Mouse (Mus musculus): Measurements from ENCODE around the gene Stab2. TPM values are rescaled to one million over a fixed set of nuclear protein-coding genes. Genes with fewer than 3 reads are reported as not detected.

The Stab2 gene
- polyA plus RNA-seq, 1 experiment from 2014 or later, result 0.14 TPM

- 34% methylated on average over 7 of the region's 7 CpGs for WGBS
- H3K27ac ChIP-seq (replicated peaks), result peak overlapping the region; percentile 61; the same call in 1 of the 2 replicates
- no peaks in the 10 kb centered on the region for H3K36me3 ChIP-seq
- no peaks in the 10 kb centered on the region; the same call in 1 of the 2 replicates for H3K27me3 ChIP-seq (ENCODE audit: low read depth, poor library complexity, severe bottlenecking)
- H3K9me3 ChIP-seq (replicated peaks), result no peaks in the 10 kb centered on the region
- peaks cover 11% of the 10 kb centered on the region for H3K4me1 ChIP-seq
- DNase-seq (ENCODE audit: low spot score), result no peak
- peak overlapping the region; percentile 41; the same call in 1 of the 2 replicates for H3K4me3 ChIP-seq
Observed at GRCm38 (mm10) chr10:86972503-86972826, 35.4 kb downstream of the Stab2 start.

- Histone ChIP-seq H3K27ac (replicated peaks) (peak overlapping the region; percentile 61), H3K36me3 (no peaks in the 10 kb centered on the region), H3K4me3 (peak overlapping the region; percentile 41), H3K9me3 (replicated peaks) (no peaks in the 10 kb centered on the region), H3K4me1 (peaks cover 11% of the 10 kb centered on the region), H3K27me3 (ENCODE audit: low read depth, poor library complexity, severe bottlenecking) (no peaks in the 10 kb centered on the region; the same call in 1 of the 2 replicates)
- peak; percentile 74 for DNase-seq (ENCODE audit: low spot score)
- WGBS, result 21% methylated on average over 13 of the region's 13 CpGs
Observed at GRCm38 (mm10) chr10:86971680-86972502, 35.9 kb downstream of the Stab2 start.

GRCm38 (mm10) chr10:86969346-86969745 lies 38.5 kb downstream of the Stab2 start:
- Histone ChIP-seq H3K4me1 (peaks cover 11% of the 10 kb centered on the region), H3K27me3 (ENCODE audit: low read depth, poor library complexity, severe bottlenecking) (no peaks in the 10 kb centered on the region; the same call in 1 of the 2 replicates), H3K4me3 (no peak overlapping the region), H3K9me3 (replicated peaks) (no peaks in the 10 kb centered on the region), H3K36me3 (no peaks in the 10 kb centered on the region), H3K27ac (replicated peaks) (no peak overlapping the region)
- whole genome bisulfite sequencing, result 89% methylated on average over 6 of the region's 6 CpGs
- no peak for DNase-seq (ENCODE audit: low spot score)

- no peak overlapping the region for H3K27ac ChIP-seq (replicated peaks)
- WGBS, result 78% methylated on average over 11 of the region's 11 CpGs
- no peak for DNase-seq (ENCODE audit: low spot score)
Observed at GRCm38 (mm10) chr10:86961542-86962466, 46.0 kb downstream of the Stab2 start.

GRCm38 (mm10) chr10:86955299-86955698 lies 52.5 kb downstream of the Stab2 start:
- 85% methylated on average over 3 of the region's 3 CpGs for WGBS
- no peaks in the 10 kb centered on the region for H3K4me1 ChIP-seq
- no peaks in the 10 kb centered on the region for H3K36me3 ChIP-seq
- DNase-seq (ENCODE audit: low spot score), result no peak
- H3K27ac ChIP-seq (replicated peaks), result no peak overlapping the region
- H3K27me3 ChIP-seq (ENCODE audit: low read depth, poor library complexity, severe bottlenecking), result no peaks in the 10 kb centered on the region
- H3K4me3 ChIP-seq, result no peak overlapping the region
- no peaks in the 10 kb centered on the region for H3K9me3 ChIP-seq (replicated peaks)

More at GRCm38 (mm10) chr10:86961542-86962466, 46.0 kb downstream of the Stab2 start:
- H3K4me3 ChIP-seq, result no peak overlapping the region
- no peaks in the 10 kb centered on the region for H3K36me3 ChIP-seq
- H3K4me1 ChIP-seq, result no peaks in the 10 kb centered on the region
- H3K9me3 ChIP-seq (replicated peaks), result no peaks in the 10 kb centered on the region
- no peaks in the 10 kb centered on the region for H3K27me3 ChIP-seq (ENCODE audit: low read depth, poor library complexity, severe bottlenecking)

- no peaks in the 10 kb centered on the region for H3K4me1 ChIP-seq
- WGBS, result 80% methylated on average over 1 of the region's 1 CpGs
- H3K27ac ChIP-seq (replicated peaks), result no peak overlapping the region
- H3K9me3 ChIP-seq (replicated peaks), result no peaks in the 10 kb centered on the region
- DNase-seq (ENCODE audit: low spot score), result no peak
- no peak overlapping the region for H3K4me3 ChIP-seq
- no peaks in the 10 kb centered on the region for H3K27me3 ChIP-seq (ENCODE audit: low read depth, poor library complexity, severe bottlenecking)
- H3K36me3 ChIP-seq, result no peaks in the 10 kb centered on the region
Observed at GRCm38 (mm10) chr10:86952696-86953095, 55.1 kb downstream of the Stab2 start.

- H3K4me3 ChIP-seq, result no peak overlapping the region
- H3K27ac ChIP-seq (replicated peaks), result no peak overlapping the region
- DNase-seq (ENCODE audit: low spot score), result no peak
- H3K9me3 ChIP-seq (replicated peaks), result no peaks in the 10 kb centered on the region
- H3K27me3 ChIP-seq (ENCODE audit: low read depth, poor library complexity, severe bottlenecking), result no peaks in the 10 kb centered on the region
- H3K36me3 ChIP-seq, result no peaks in the 10 kb centered on the region
- 90% methylated on average over 4 of the region's 4 CpGs for WGBS
- peaks cover 4% of the 10 kb centered on the region for H3K4me1 ChIP-seq
Observed at GRCm38 (mm10) chr10:86950806-86951205, 57.0 kb downstream of the Stab2 start.

- H3K4me3 ChIP-seq, result no peak overlapping the region
Observed at GRCm38 (mm10) chr10:86949886-86950285, 57.9 kb downstream of the Stab2 start.

GRCm38 (mm10) chr10:86947541-86947940 lies 60.3 kb downstream of the Stab2 start:
- no peak overlapping the region for H3K27ac ChIP-seq (replicated peaks)
- H3K4me3 ChIP-seq, result no peak overlapping the region
- DNase-seq (ENCODE audit: low spot score), result no peak
- peaks cover 4% of the 10 kb centered on the region for H3K4me1 ChIP-seq
- H3K36me3 ChIP-seq, result no peaks in the 10 kb centered on the region
- H3K9me3 ChIP-seq (replicated peaks), result no peaks in the 10 kb centered on the region
- no peaks in the 10 kb centered on the region for H3K27me3 ChIP-seq (ENCODE audit: low read depth, poor library complexity, severe bottlenecking)
- 75% methylated on average over 2 of the region's 2 CpGs for WGBS

More at GRCm38 (mm10) chr10:86949886-86950285, 57.9 kb downstream of the Stab2 start:
- H3K9me3 ChIP-seq (replicated peaks), result no peaks in the 10 kb centered on the region
- 94% methylated on average over 4 of the region's 4 CpGs for WGBS
- no peak for DNase-seq (ENCODE audit: low spot score)
- H3K36me3 ChIP-seq, result no peaks in the 10 kb centered on the region
- no peaks in the 10 kb centered on the region for H3K27me3 ChIP-seq (ENCODE audit: low read depth, poor library complexity, severe bottlenecking)
- H3K27ac ChIP-seq (replicated peaks), result no peak overlapping the region
- peaks cover 4% of the 10 kb centered on the region for H3K4me1 ChIP-seq

- no peaks in the 10 kb centered on the region for H3K36me3 ChIP-seq
- WGBS, result 94% methylated on average over 4 of the region's 4 CpGs
- no peak overlapping the region for H3K27ac ChIP-seq (replicated peaks)
- H3K9me3 ChIP-seq (replicated peaks), result no peaks in the 10 kb centered on the region
- H3K4me1 ChIP-seq, result 0 out of 2 replicates have a peak, but pooled peaks cover 3% of the 10 kb centered on the region
- DNase-seq (ENCODE audit: low spot score), result no peak
- H3K4me3 ChIP-seq, result no peak overlapping the region
- H3K27me3 ChIP-seq (ENCODE audit: low read depth, poor library complexity, severe bottlenecking), result no peaks in the 10 kb centered on the region
Observed at GRCm38 (mm10) chr10:86940591-86940990, 67.2 kb downstream of the Stab2 start.

- WGBS, result 36% methylated on average over 6 of the region's 6 CpGs
- no peak overlapping the region for H3K27ac ChIP-seq (replicated peaks)
- H3K36me3 ChIP-seq, result no peaks in the 10 kb centered on the region
- no peak for DNase-seq (ENCODE audit: low spot score)
- H3K4me3 ChIP-seq, result no peak overlapping the region
- no peaks in the 10 kb centered on the region for H3K27me3 ChIP-seq (ENCODE audit: low read depth, poor library complexity, severe bottlenecking)
- no peaks in the 10 kb centered on the region for H3K9me3 ChIP-seq (replicated peaks)
- peaks cover 16% of the 10 kb centered on the region for H3K4me1 ChIP-seq
Observed at GRCm38 (mm10) chr10:86934376-86934775, 73.4 kb downstream of the Stab2 start.

GRCm38 (mm10) chr10:86933906-86934305 lies 73.9 kb downstream of the Stab2 start:
- Histone ChIP-seq H3K36me3 (no peaks in the 10 kb centered on the region), H3K27ac (replicated peaks) (no peak overlapping the region), H3K4me3 (no peak overlapping the region), H3K9me3 (replicated peaks) (no peaks in the 10 kb centered on the region), H3K4me1 (peaks cover 16% of the 10 kb centered on the region), H3K27me3 (ENCODE audit: low read depth, poor library complexity, severe bottlenecking) (no peaks in the 10 kb centered on the region)
- 42% methylated on average over 3 of the region's 3 CpGs for WGBS
- DNase-seq (ENCODE audit: low spot score), result no peak
